Mouse (Mus musculus) midbrain, embryonic 16.5 days (tissue): Measurements from ENCODE around the gene Ehf. TPM values are rescaled to one million over a fixed set of nuclear protein-coding genes. Genes with fewer than 3 reads are reported as not detected.

Source experiments
- ATAC-seq: fragments of 200-750 bp; cut with Nextera tagmentation; 2 replicates; pipeline ENCODE4 v1.8.0; 2017; ENCODE audit warnings: moderate TSS enrichment
- H3K27ac ChIP-seq: fragments of 300-500 bp; sonication (generic); 2 replicates; pipeline ENCODE4 v1.5.1; 2014; ENCODE audit warnings: mild to moderate bottlenecking, low read length, mixed read lengths
- H3K27me3 ChIP-seq: fragments of 300-500 bp; sonication (generic); 2 replicates; pipeline ENCODE4 v1.6.1; 2014; ENCODE audit warnings: low read depth, low read length, mixed read lengths; ENCODE audit not compliant: control insufficient read depth, insufficient read depth
- H3K36me3 ChIP-seq: fragments of 300-500 bp; sonication (generic); 2 replicates; pipeline ENCODE4 v1.6.1; 2014; ENCODE audit warnings: mild to moderate bottlenecking, low read length, moderate library complexity, mixed read lengths; ENCODE audit not compliant: control insufficient read depth, insufficient read depth
- H3K4me1 ChIP-seq: fragments of 300-500 bp; sonication (generic); 2 replicates; pipeline ENCODE4 v1.6.1; 2014; ENCODE audit warnings: mild to moderate bottlenecking, low read length, mixed read lengths; ENCODE audit not compliant: control insufficient read depth, insufficient read depth
- H3K4me2 ChIP-seq: fragments of 300-500 bp; sonication (generic); 2 replicates; pipeline ENCODE4 v1.6.1; 2014; ENCODE audit warnings: mild to moderate bottlenecking, low read length, mixed read lengths
- H3K4me3 ChIP-seq: fragments of 300-500 bp; sonication (generic); 2 replicates; pipeline ENCODE4 v1.5.1; 2014; ENCODE audit warnings: low read depth, mild to moderate bottlenecking, low read length, moderate library complexity, mixed read lengths
- H3K9ac ChIP-seq: fragments of 300-500 bp; sonication (generic); 2 replicates; pipeline ENCODE4 v1.6.1; 2014; ENCODE audit warnings: low read depth, low read length, mixed read lengths
- H3K9me3 ChIP-seq: fragments of 300-500 bp; sonication (generic); replicated peaks from 2 replicates; pipeline ENCODE4 v1.6.1; 2014; ENCODE audit warnings: mild to moderate bottlenecking, low read length, mixed read lengths; ENCODE audit not compliant: control insufficient read depth, poor library complexity, severe bottlenecking
- WGBS: fragments of 180-500 bp; shearing (Covaris S2); extraction: QIAGEN DNeasy Blood & Tissue Kit; methylation state at CpG from one replicate; pipeline ENCODE4 v1.1.7; 2014; 5-methylcytosine and 5-hydroxymethylcytosine counted together
- polyA plus RNA-seq: library from polyadenylated mRNA; unstranded; fragments of >200 nt; fragmentation: Nextera tagmentation; extraction: Ambion mirVana; gene quantifications from 2 replicates; pipeline ENCODE4 v1.2.1, GENCODE M21; 2015

The Ehf gene
- polyA plus RNA-seq = 0.10 and 0.19 TPM in 2 replicates

DNA sequence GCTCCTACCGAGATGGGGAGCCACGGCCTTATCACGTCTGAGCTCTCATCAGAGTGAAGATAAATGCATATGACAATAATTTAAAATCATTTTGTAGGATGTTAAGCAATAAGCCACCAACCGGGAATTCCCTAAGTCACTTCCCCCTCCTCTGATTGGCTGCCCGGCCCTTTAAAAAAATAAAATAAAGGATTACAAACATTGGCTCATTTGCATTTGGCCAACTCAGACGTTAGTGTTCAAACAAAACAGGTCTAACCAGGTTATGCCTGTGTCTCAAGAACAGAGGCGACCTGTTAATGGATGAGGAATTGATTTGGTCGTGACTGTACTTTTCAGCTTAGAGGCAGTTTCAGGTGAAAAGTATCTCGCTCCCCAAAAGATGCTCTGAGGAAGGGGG, at the start of gene Ehf:
TSS of gene Ehf (minus strand) at position 147 of the 400 bp plus-strand sequence.
- Histone ChIP-seq H3K9me3 (no peaks in the 10 kb centered on the region), H3K9ac (no peak within 1 kb of the TSS), H3K27ac (no peak within 1 kb of the TSS), H3K4me2 (no peak within 1 kb of the TSS), H3K4me3 (no peak within 1 kb of the TSS), H3K27me3 (no peaks in the 10 kb centered on the region), H3K4me1 (no peaks in the 10 kb centered on the region), H3K36me3 (no peaks in the 10 kb centered on the region)
- ATAC-seq = no peak
- 67% methylated on average over 9 of the region's 9 CpGs for WGBS

DNA sequence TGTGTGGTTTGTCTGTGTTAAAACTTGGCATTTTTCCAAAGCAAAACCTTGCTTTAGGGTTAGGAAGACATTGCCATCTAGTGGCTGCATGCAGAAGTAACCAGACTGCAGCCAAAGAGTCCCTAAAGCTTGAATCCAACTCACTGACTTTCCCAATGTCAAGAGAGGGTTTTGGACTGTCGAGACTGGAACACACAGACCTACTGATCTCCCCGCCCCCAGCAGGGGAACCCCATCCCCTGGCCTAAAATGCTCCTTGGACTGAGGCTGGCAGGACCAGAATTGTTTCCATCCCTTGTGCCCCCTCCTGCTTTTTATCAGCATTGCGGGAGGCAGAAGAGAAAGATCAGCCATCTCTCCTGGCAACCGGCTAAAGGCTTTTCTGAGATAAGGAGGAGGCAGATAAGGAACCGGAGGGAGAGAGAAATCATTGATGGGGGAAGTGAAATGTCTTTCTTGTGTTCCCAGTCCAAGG, 44.4 kb upstream of the Ehf start:
- no peak overlapping the region for H3K9ac ChIP-seq
- H3K27ac ChIP-seq = no peak overlapping the region
- H3K4me2 ChIP-seq = peak overlapping the region; percentile 48
- no peaks in the 10 kb centered on the region for H3K9me3 ChIP-seq
- no peaks in the 10 kb centered on the region for H3K27me3 ChIP-seq
- no peaks in the 10 kb centered on the region; the same call in 1 of the 2 replicates for H3K4me1 ChIP-seq
- no peak overlapping the region for H3K4me3 ChIP-seq
- 7% methylated on average over 5 of the region's 5 CpGs for WGBS
- peak; percentile 88 for ATAC-seq
- H3K36me3 ChIP-seq = no peaks in the 10 kb centered on the region

DNA sequence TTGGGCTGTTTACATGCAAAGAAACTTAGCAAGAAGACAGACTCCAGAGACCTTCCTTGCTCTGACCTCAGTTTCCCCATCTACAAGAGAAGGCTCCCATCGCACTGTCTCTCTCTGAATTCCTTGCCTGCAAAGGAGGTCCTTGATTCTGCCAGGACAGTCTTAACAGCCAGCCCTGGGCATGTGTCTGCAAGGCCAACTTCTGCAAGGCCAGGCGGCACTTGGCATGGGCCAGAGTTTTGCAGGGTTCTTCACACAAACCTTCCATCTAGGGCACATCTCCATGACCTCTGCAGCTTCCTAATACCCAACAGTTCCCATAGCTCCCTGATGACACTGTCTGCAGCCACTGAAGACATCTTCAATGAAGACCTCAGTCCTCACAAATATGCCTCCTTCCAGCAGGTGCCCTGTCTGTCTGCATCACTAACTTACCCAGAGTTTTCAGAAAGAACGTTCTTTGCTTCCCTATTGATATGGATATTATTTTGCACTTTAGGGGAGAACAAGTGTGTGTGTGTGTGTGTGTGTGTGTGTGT, 43.7 kb upstream of the Ehf start:
- H3K27ac ChIP-seq = no peak overlapping the region
- no peak for ATAC-seq
- 66% methylated on average over 3 of the region's 3 CpGs for WGBS
- no peak overlapping the region for H3K9ac ChIP-seq
- no peaks in the 10 kb centered on the region for H3K9me3 ChIP-seq
- no peaks in the 10 kb centered on the region for H3K27me3 ChIP-seq
- no peak overlapping the region for H3K4me2 ChIP-seq
- no peaks in the 10 kb centered on the region for H3K36me3 ChIP-seq
- H3K4me1 ChIP-seq = no peaks in the 10 kb centered on the region; the same call in 1 of the 2 replicates
- H3K4me3 ChIP-seq = no peak overlapping the region

DNA sequence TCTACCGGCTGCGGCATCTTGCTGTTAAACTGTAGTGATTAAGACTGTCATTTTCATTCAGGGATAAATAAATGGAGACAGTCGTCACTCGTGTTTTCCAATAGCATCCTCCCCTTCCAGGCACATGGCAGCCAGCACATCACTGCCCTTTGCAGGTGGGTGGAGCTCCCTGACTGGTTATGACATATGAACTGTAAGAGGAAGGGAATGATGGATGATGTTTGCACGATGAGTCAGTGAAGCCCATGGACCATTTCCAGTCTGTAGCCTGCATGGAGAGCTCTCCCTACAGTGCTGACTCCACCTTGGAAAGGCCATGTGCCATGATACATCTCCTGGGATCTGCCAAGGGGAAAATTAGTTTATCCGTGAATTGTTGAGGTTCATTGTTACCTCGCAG, 40.5 kb upstream of the Ehf start:
- ATAC-seq = no peak
- Histone ChIP-seq H3K27me3 (no peaks in the 10 kb centered on the region), H3K9me3 (no peaks in the 10 kb centered on the region), H3K27ac (no peak overlapping the region), H3K4me1 (no peaks in the 10 kb centered on the region; the same call in 1 of the 2 replicates), H3K4me3 (no peak overlapping the region), H3K9ac (no peak overlapping the region), H3K4me2 (no peak overlapping the region), H3K36me3 (no peaks in the 10 kb centered on the region)
- WGBS = 87% methylated on average over 7 of the region's 7 CpGs

DNA sequence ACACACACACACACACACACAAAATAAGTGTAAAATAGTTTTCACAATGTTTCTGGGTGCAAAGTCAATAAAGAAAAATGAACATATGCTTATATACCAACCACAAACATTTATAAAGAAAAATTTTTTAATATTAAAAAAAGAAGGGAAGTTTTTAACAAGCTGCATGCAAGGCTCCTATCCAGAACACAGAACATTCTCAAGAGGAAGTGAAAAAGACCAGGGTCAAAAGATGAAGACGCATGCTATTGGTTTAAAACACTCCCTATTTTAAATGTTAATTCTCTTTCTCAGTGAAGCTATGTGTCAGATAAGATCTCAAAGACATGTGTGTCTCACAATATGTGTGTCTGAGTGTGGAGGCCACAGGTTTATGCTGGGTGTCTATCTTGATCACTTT, 39.0 kb upstream of the Ehf start:
- no peak for ATAC-seq
- H3K27ac ChIP-seq = no peak overlapping the region

DNA sequence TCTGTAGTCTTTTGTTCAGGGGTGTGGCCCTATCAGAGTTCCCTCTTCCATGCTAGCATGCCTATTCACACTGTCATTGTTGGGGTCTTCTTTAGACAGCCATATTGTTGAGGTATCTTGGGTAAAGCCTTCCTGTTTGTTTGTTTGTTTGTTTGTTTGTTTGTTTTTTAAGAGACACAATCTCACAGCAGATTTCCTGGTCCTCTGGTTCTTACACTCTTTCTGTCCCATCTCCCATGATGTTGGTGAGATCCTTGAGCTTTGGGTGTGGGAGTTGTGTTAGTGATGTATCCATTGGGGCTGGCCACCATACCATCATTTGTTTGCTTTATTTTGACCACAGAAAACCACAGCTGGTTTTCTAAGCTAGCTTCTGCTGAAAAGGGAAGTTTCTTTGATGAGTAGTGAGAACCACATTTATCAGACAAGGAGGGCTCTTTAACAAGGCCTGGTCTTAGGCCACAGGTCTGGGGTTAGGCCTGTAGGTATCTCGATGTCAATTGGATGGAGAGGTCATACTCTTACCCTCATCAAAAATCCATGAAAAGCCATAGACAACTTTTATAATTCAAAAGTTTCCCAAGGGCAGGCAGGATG, 38.4 kb upstream of the Ehf start:
- no peak overlapping the region for H3K4me2 ChIP-seq
- 100% methylated on average over 1 of the region's 1 CpGs for WGBS
- no peak overlapping the region for H3K4me3 ChIP-seq
- H3K27me3 ChIP-seq = no peaks in the 10 kb centered on the region
- no peaks in the 10 kb centered on the region for H3K9me3 ChIP-seq
- no peak overlapping the region for H3K9ac ChIP-seq
- no peaks in the 10 kb centered on the region for H3K36me3 ChIP-seq
- no peaks in the 10 kb centered on the region for H3K4me1 ChIP-seq
- ATAC-seq = no peak
- no peak overlapping the region for H3K27ac ChIP-seq

More for the DNA sequence above, 39.0 kb upstream of the Ehf start:
- no peak overlapping the region for H3K4me2 ChIP-seq
- WGBS = 88% methylated on average over 1 of the region's 1 CpGs
- no peak overlapping the region for H3K4me3 ChIP-seq
- H3K4me1 ChIP-seq = no peaks in the 10 kb centered on the region
- no peak overlapping the region for H3K9ac ChIP-seq
- H3K9me3 ChIP-seq = no peaks in the 10 kb centered on the region
- no peaks in the 10 kb centered on the region for H3K27me3 ChIP-seq
- H3K36me3 ChIP-seq = no peaks in the 10 kb centered on the region

DNA sequence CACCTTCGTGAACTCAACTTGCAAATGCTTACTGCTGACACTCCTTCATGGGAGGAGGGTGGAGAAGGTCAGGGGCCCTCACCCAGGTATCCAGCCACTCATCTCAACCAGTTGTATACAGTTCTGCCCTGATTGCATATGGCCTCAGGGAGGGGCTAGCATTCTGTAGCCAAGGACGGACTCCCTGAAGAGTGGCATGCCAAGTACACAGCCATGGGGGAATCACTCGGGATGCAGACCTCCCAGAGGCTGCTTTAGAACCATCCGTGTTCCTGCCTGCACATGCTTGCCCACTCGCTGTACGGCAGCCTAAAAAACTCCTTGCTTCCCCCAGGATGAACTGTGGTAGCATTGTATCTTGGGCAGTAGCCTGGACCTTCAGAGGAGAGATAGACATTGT, 35.6 kb upstream of the Ehf start:
- no peaks in the 10 kb centered on the region for H3K36me3 ChIP-seq
- no peak overlapping the region for H3K4me2 ChIP-seq
- no peak for ATAC-seq
- H3K9me3 ChIP-seq = no peaks in the 10 kb centered on the region
- H3K27ac ChIP-seq = no peak overlapping the region
- WGBS = 84% methylated on average over 6 of the region's 6 CpGs
- no peak overlapping the region for H3K9ac ChIP-seq
- no peaks in the 10 kb centered on the region for H3K27me3 ChIP-seq
- no peak overlapping the region for H3K4me3 ChIP-seq
- no peaks in the 10 kb centered on the region for H3K4me1 ChIP-seq

DNA sequence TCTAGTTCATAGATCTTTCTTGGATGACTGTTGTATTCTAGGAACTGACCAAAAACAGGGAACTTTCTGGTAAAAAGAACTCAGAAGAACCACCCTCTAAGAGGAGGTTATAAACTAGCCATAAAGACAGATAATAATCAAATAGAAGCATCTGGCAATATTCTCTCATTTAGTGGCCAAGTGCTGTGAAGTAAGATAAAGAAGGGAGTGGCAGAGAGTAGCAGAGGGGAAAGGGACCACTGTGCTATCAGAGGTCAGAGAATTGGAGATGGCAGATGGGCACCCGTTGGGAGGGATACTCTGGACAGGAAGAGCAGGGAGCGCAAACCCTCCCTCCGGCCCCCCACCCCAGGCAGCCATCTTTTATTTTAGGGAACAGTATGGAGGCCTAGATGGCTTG, 34.3 kb upstream of the Ehf start:
- WGBS = 93% methylated on average over 3 of the region's 3 CpGs
- H3K36me3 ChIP-seq = no peaks in the 10 kb centered on the region

DNA sequence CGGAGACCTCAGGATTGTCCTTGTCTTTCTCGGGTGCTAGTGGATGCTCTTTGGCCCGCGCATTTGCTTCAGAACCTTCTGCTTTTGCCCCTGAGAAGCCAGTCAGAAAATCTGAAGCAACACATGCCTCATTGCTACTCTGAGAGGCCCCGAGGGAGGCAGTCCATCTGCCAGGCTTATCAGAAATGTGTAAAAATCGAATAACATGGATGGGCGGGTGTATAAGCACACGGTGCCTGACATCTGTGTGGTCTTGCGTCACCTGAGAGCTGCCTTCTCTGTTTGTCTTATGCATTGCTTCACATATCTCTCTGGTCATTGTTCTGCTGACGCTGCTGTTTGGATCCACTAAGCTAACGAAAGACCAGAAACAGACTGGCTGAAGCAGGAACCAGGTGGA, 33.5 kb upstream of the Ehf start:
- WGBS = 80% methylated on average over 11 of the region's 11 CpGs
- H3K4me3 ChIP-seq = no peak overlapping the region
- no peaks in the 10 kb centered on the region for H3K27me3 ChIP-seq
- no peak overlapping the region for H3K4me2 ChIP-seq
- H3K36me3 ChIP-seq = no peaks in the 10 kb centered on the region
- no peaks in the 10 kb centered on the region for H3K9me3 ChIP-seq
- no peak overlapping the region for H3K27ac ChIP-seq
- no peak overlapping the region for H3K9ac ChIP-seq
- ATAC-seq = no peak
- H3K4me1 ChIP-seq = no peaks in the 10 kb centered on the region

More for the DNA sequence above, 34.3 kb upstream of the Ehf start:
- H3K9ac ChIP-seq = no peak overlapping the region
- H3K4me1 ChIP-seq = no peaks in the 10 kb centered on the region
- no peak for ATAC-seq
- no peak overlapping the region for H3K27ac ChIP-seq
- H3K9me3 ChIP-seq = no peaks in the 10 kb centered on the region
- no peak overlapping the region for H3K4me2 ChIP-seq
- H3K27me3 ChIP-seq = no peaks in the 10 kb centered on the region
- no peak overlapping the region for H3K4me3 ChIP-seq
